Mouse (Mus musculus): ENCODE results near the gene Cpne4. TPM values are rescaled to one million over a fixed set of nuclear protein-coding genes. Genes with fewer than 3 reads are reported as not detected.

The Cpne4 gene
- polyA plus RNA-seq, 2 experiments = 0.19 to 0.22 TPM

GRCm38 (mm10) chr9:104678571-104678970, 131.5 kb downstream of the Cpne4 start:
- H3K4me1 ChIP-seq (ENCODE audit: control insufficient read depth, insufficient read depth, low read length) = no peaks in the 10 kb centered on the region
- no peak overlapping the region for H3K9ac ChIP-seq (ENCODE audit: low read depth, low read length, severe bottlenecking)
- H3K27me3 ChIP-seq (ENCODE audit: control insufficient read depth, insufficient read depth, low read length) = no peaks in the 10 kb centered on the region
- H3K36me3 ChIP-seq (ENCODE audit: control insufficient read depth, insufficient read depth, low read length) = no peaks in the 10 kb centered on the region
- ATAC-seq (ENCODE audit: low FRiP score, low read depth) = no peak
- no peak for DNase-seq (ENCODE audit: low spot score)
- no peak overlapping the region for H3K27ac ChIP-seq (replicated peaks; ENCODE audit: low read depth, low read length)
- TF ChIP-seq POLR2A (IDR thresholded peaks at IDR 0.05; ENCODE audit: borderline replicate concordance, extremely low read depth, insufficient read depth, insufficient read length) = no peak
- H3K4me2 ChIP-seq (replicated peaks; ENCODE audit: low read depth, low read length, severe bottlenecking) = no peak overlapping the region
- 89% methylated on average over 3 of the region's 3 CpGs for WGBS
- H3K4me3 ChIP-seq (replicated peaks; ENCODE audit: low read length) = no peak overlapping the region
- no peaks in the 10 kb centered on the region for H3K9me3 ChIP-seq (ENCODE audit: control insufficient read depth, low read length)

GRCm38 (mm10) chr9:104687051-104687450, 140.0 kb downstream of the Cpne4 start:
- TF ChIP-seq POLR2A (IDR thresholded peaks at IDR 0.05; ENCODE audit: borderline replicate concordance, extremely low read depth, insufficient read depth, insufficient read length) = no peak
- no peaks in the 10 kb centered on the region for H3K4me1 ChIP-seq (ENCODE audit: control insufficient read depth, insufficient read depth, low read length)
- ATAC-seq (ENCODE audit: low FRiP score, low read depth) = no peak
- H3K36me3 ChIP-seq (ENCODE audit: control insufficient read depth, insufficient read depth, low read length) = no peaks in the 10 kb centered on the region
- no peak overlapping the region for H3K9ac ChIP-seq (ENCODE audit: low read depth, low read length, severe bottlenecking)
- H3K4me3 ChIP-seq (replicated peaks; ENCODE audit: low read length) = no peak overlapping the region
- H3K27ac ChIP-seq (replicated peaks; ENCODE audit: low read depth, low read length) = no peak overlapping the region
- WGBS = 70% methylated on average over 3 of the region's 3 CpGs
- DNase-seq (ENCODE audit: low spot score) = no peak
- H3K4me2 ChIP-seq (replicated peaks; ENCODE audit: low read depth, low read length, severe bottlenecking) = no peak overlapping the region
- H3K9me3 ChIP-seq (ENCODE audit: control insufficient read depth, low read length) = no peaks in the 10 kb centered on the region
- H3K27me3 ChIP-seq (ENCODE audit: control insufficient read depth, insufficient read depth, low read length) = no peaks in the 10 kb centered on the region

GRCm38 (mm10) chr9:104693145-104693544, 146.1 kb downstream of the Cpne4 start:
- Histone ChIP-seq H3K36me3 (ENCODE audit: control insufficient read depth, insufficient read depth, low read length) (no peaks in the 10 kb centered on the region), H3K9me3 (ENCODE audit: control insufficient read depth, low read length) (no peaks in the 10 kb centered on the region), H3K27me3 (ENCODE audit: control insufficient read depth, insufficient read depth, low read length) (no peaks in the 10 kb centered on the region), H3K4me1 (ENCODE audit: control insufficient read depth, insufficient read depth, low read length) (no peaks in the 10 kb centered on the region), H3K9ac (ENCODE audit: low read depth, low read length, severe bottlenecking) (no peak overlapping the region), H3K27ac (replicated peaks; ENCODE audit: low read depth, low read length) (no peak overlapping the region), H3K4me2 (replicated peaks; ENCODE audit: low read depth, low read length, severe bottlenecking) (no peak overlapping the region), H3K4me3 (replicated peaks; ENCODE audit: low read length) (no peak overlapping the region)
- ATAC-seq (ENCODE audit: low FRiP score, low read depth) (no peak), DNase-seq (ENCODE audit: low spot score) (no peak)
- no peak for TF ChIP-seq POLR2A (IDR thresholded peaks at IDR 0.05; ENCODE audit: borderline replicate concordance, extremely low read depth, insufficient read depth, insufficient read length)
- 43% methylated on average over 2 of the region's 2 CpGs for WGBS

GRCm38 (mm10) chr9:104710831-104711230, 163.7 kb downstream of the Cpne4 start:
- no peak for TF ChIP-seq POLR2A (IDR thresholded peaks at IDR 0.05; ENCODE audit: borderline replicate concordance, extremely low read depth, insufficient read depth, insufficient read length)
- no peaks in the 10 kb centered on the region for H3K27me3 ChIP-seq (ENCODE audit: control insufficient read depth, insufficient read depth, low read length)
- ATAC-seq (ENCODE audit: low FRiP score, low read depth) (no peak), DNase-seq (ENCODE audit: low spot score) (no peak)
- no peaks in the 10 kb centered on the region for H3K4me1 ChIP-seq (ENCODE audit: control insufficient read depth, insufficient read depth, low read length)
- no peaks in the 10 kb centered on the region for H3K36me3 ChIP-seq (ENCODE audit: control insufficient read depth, insufficient read depth, low read length)
- no peak overlapping the region for H3K27ac ChIP-seq (replicated peaks; ENCODE audit: low read depth, low read length)
- H3K9ac ChIP-seq (ENCODE audit: low read depth, low read length, severe bottlenecking) = no peak overlapping the region
- no peaks in the 10 kb centered on the region for H3K9me3 ChIP-seq (ENCODE audit: control insufficient read depth, low read length)
- no peak overlapping the region for H3K4me2 ChIP-seq (replicated peaks; ENCODE audit: low read depth, low read length, severe bottlenecking)
- WGBS = 83% methylated on average over 5 of the region's 5 CpGs
- H3K4me3 ChIP-seq (replicated peaks; ENCODE audit: low read length) = no peak overlapping the region

- Histone ChIP-seq H3K4me3 (replicated peaks; ENCODE audit: low read length) (no peak overlapping the region), H3K36me3 (ENCODE audit: control insufficient read depth, insufficient read depth, low read length) (no peaks in the 10 kb centered on the region), H3K27ac (replicated peaks; ENCODE audit: low read depth, low read length) (no peak overlapping the region), H3K4me2 (replicated peaks; ENCODE audit: low read depth, low read length, severe bottlenecking) (no peak overlapping the region), H3K27me3 (ENCODE audit: control insufficient read depth, insufficient read depth, low read length) (no peaks in the 10 kb centered on the region), H3K4me1 (ENCODE audit: control insufficient read depth, insufficient read depth, low read length) (no peaks in the 10 kb centered on the region), H3K9ac (ENCODE audit: low read depth, low read length, severe bottlenecking) (no peak overlapping the region), H3K9me3 (ENCODE audit: control insufficient read depth, low read length) (no peaks in the 10 kb centered on the region)
- no peak for ATAC-seq (ENCODE audit: low FRiP score, low read depth)
- no peak for TF ChIP-seq POLR2A (IDR thresholded peaks at IDR 0.05; ENCODE audit: borderline replicate concordance, extremely low read depth, insufficient read depth, insufficient read length)
- WGBS = 80% methylated on average over 2 of the region's 2 CpGs
- no peak for DNase-seq (ENCODE audit: low spot score)
These were observed 178.2 kb downstream of the Cpne4 start for GRCm38 (mm10) chr9:104725311-104725710.
